Mouse (Mus musculus) hindbrain, embryonic 16.5 days (tissue): ENCODE measurements around the gene Nrxn1. TPM values are rescaled to one million over a fixed set of nuclear protein-coding genes. Genes with fewer than 3 reads are reported as not detected.

ENCODE experiments used
- ATAC-seq: fragments of 200-750 bp; cut with Nextera tagmentation; 2 replicates; pipeline ENCODE4 v1.8.0; 2017; ENCODE audit warnings: moderate TSS enrichment, moderate library complexity
- H3K27ac ChIP-seq: fragments of 300-500 bp; sonication (generic); 2 replicates; pipeline ENCODE4 v1.5.1; 2014; ENCODE audit warnings: low read depth, mild to moderate bottlenecking, control low read depth, low read length, moderate library complexity
- H3K27me3 ChIP-seq: fragments of 300-500 bp; sonication (generic); replicated peaks from 2 replicates; pipeline ENCODE4 v1.6.1; 2014; ENCODE audit warnings: low read length; ENCODE audit not compliant: control insufficient read depth, insufficient read depth
- H3K36me3 ChIP-seq: fragments of 300-500 bp; sonication (generic); 2 replicates; pipeline ENCODE4 v1.6.1; 2014; ENCODE audit warnings: mild to moderate bottlenecking, low read length, moderate library complexity, mixed read lengths; ENCODE audit not compliant: control insufficient read depth, insufficient read depth
- H3K4me1 ChIP-seq: fragments of 300-500 bp; sonication (generic); 2 replicates; pipeline ENCODE4 v1.6.1; 2014; ENCODE audit warnings: low read depth, low read length; ENCODE audit not compliant: control insufficient read depth, insufficient read depth
- H3K4me2 ChIP-seq: fragments of 300-500 bp; sonication (generic); 2 replicates; pipeline ENCODE4 v1.6.1; 2014; ENCODE audit warnings: mild to moderate bottlenecking, low read length, control low read depth, moderate library complexity
- H3K4me3 ChIP-seq: fragments of 300-500 bp; sonication (generic); 2 replicates; pipeline ENCODE4 v1.5.1; 2014; ENCODE audit warnings: mild to moderate bottlenecking, low read length, control low read depth, moderate library complexity
- H3K9ac ChIP-seq: fragments of 300-500 bp; sonication (generic); 2 replicates; pipeline ENCODE4 v1.6.1; 2014; ENCODE audit warnings: low read depth, mild to moderate bottlenecking, control low read depth, low read length, moderate library complexity
- H3K9me3 ChIP-seq: fragments of 300-500 bp; sonication (generic); 2 replicates; pipeline ENCODE4 v1.6.1; 2014; ENCODE audit warnings: mild to moderate bottlenecking, low read length, moderate library complexity; ENCODE audit not compliant: control insufficient read depth
- WGBS: fragments of 180-500 bp; shearing (Covaris S2); extraction: QIAGEN DNeasy Blood & Tissue Kit; methylation state at CpG from one replicate; pipeline ENCODE4 v1.1.7; 2014; 5-methylcytosine and 5-hydroxymethylcytosine counted together
- polyA plus RNA-seq: library from polyadenylated mRNA; unstranded; fragments of >200 nt; fragmentation: Nextera tagmentation; extraction: Ambion mirVana; gene quantifications from 2 replicates; pipeline ENCODE4 v1.2.1, GENCODE M21; 2015

Nrxn1 gene
- polyA plus RNA-seq, 1 experiment from 2014 or later, result 250 TPM

DNA sequence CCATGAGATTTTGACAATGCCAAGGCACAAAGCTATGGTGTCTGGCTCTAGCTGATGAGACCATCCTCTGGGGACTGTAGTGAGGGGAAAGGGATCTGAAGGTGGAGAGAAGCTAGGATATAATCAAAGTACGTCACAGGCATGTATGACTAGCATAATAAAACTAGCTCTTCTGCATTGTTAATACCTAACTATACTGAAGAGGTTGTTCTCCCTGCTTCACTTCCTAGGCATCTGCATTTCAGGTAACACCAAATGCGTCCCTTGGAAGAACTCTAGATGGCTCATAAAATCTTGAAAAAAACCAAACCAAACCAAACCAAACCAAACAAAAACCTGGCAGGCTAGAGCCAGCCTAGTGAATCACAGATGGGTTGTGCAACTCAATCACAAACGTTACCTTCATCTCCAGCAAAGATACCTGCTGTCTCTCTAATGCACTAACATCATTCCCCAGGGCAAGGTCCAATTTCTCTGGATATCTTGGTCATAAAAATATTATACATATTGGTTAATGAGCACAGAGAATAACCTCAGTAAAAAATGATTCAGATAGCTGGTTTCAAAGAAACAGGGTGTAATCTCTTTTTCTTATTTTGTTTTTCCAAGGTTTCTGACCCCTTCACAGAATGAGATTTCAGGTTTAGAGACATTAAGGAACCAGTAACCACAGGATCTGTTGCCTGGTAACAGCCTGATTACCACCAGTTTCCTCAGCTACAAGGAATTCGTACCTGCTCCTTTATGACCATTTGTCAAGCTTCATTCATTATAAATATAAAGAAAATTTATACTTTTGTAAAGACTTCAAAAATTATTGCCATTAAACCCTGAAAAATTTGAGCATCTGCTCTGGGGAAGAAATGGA, 256.5 kb downstream of the Nrxn1 start:
- Histone ChIP-seq H3K9me3 (no peaks in the 10 kb centered on the region), H3K4me3 (no peak overlapping the region), H3K4me2 (no peak overlapping the region), H3K36me3 (no peaks in the 10 kb centered on the region), H3K4me1 (no peaks in the 10 kb centered on the region; the same call in 1 of the 2 replicates), H3K27me3 (no peaks in the 10 kb centered on the region), H3K9ac (no peak overlapping the region), H3K27ac (no peak overlapping the region)
- WGBS, result 40% methylated on average over 4 of the region's 4 CpGs
- 0 out of 2 replicates have a peak, but pooled peaks have one; percentile 51 for ATAC-seq

DNA sequence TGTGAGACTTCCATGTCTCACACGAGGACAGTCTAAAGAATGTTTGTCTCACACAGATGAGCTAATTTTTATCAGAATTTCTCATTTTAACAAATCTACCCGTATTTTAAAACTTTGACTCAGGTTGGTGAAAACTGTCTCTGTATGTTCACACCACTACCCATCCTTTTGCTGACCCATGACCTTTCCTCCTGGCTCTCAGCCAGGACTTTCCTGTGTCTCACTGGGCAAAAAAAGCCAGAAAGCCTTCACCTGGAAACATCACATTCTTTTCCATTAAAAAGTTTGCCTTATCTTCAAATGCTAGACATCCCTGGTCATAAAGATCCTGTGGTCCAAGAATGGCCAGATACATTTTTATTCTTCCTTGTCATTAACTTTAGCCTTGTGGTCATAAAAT, 274.5 kb downstream of the Nrxn1 start:
- no peak for ATAC-seq
- H3K27ac ChIP-seq, result no peak overlapping the region
- H3K4me1 ChIP-seq, result no peaks in the 10 kb centered on the region; the same call in 1 of the 2 replicates
- no peaks in the 10 kb centered on the region for H3K9me3 ChIP-seq
- H3K27me3 ChIP-seq, result no peaks in the 10 kb centered on the region
- WGBS, result 80% methylated on average over 2 of the region's 2 CpGs
- no peak overlapping the region for H3K4me3 ChIP-seq
- no peak overlapping the region for H3K4me2 ChIP-seq
- no peak overlapping the region for H3K9ac ChIP-seq
- H3K36me3 ChIP-seq, result no peaks in the 10 kb centered on the region

- Histone ChIP-seq H3K27ac (no peak overlapping the region), H3K27me3 (no peaks in the 10 kb centered on the region), H3K4me2 (no peak overlapping the region), H3K9me3 (no peaks in the 10 kb centered on the region), H3K9ac (no peak overlapping the region), H3K4me3 (no peak overlapping the region), H3K4me1 (no peaks in the 10 kb centered on the region; the same call in 1 of the 2 replicates), H3K36me3 (no peaks in the 10 kb centered on the region)
- ATAC-seq, result no peak
- 81% methylated on average over 2 of the region's 2 CpGs for WGBS
Observed at GRCm38 (mm10) chr17:90817898-90818297, 275.0 kb downstream of the Nrxn1 start.

GRCm38 (mm10) chr17:90815306-90815705, 277.6 kb downstream of the Nrxn1 start:
- Histone ChIP-seq H3K4me3 (no peak overlapping the region), H3K4me1 (no peaks in the 10 kb centered on the region; the same call in 1 of the 2 replicates), H3K9ac (no peak overlapping the region), H3K9me3 (no peaks in the 10 kb centered on the region), H3K27me3 (no peaks in the 10 kb centered on the region), H3K36me3 (no peaks in the 10 kb centered on the region), H3K4me2 (no peak overlapping the region), H3K27ac (no peak overlapping the region)
- no peak for ATAC-seq
- WGBS, result 92% methylated on average over 1 of the region's 1 CpGs

- no peak overlapping the region for H3K9ac ChIP-seq
- no peaks in the 10 kb centered on the region for H3K36me3 ChIP-seq
- 0 out of 2 replicates have a peak overlapping the region, but pooled peaks have one; percentile 17 for H3K27ac ChIP-seq
- H3K4me1 ChIP-seq, result no peaks in the 10 kb centered on the region; the same call in 1 of the 2 replicates
- no peak overlapping the region for H3K4me2 ChIP-seq
- H3K4me3 ChIP-seq, result no peak overlapping the region
- no peaks in the 10 kb centered on the region for H3K9me3 ChIP-seq
- no peak; the same call in 1 of the 2 replicates for ATAC-seq
- no peaks in the 10 kb centered on the region for H3K27me3 ChIP-seq
Observed at GRCm38 (mm10) chr17:90813760-90814159, 279.1 kb downstream of the Nrxn1 start.

- Histone ChIP-seq H3K36me3 (no peaks in the 10 kb centered on the region), H3K4me1 (no peaks in the 10 kb centered on the region; the same call in 1 of the 2 replicates), H3K27me3 (no peaks in the 10 kb centered on the region), H3K4me2 (no peak overlapping the region), H3K4me3 (no peak overlapping the region), H3K9ac (no peak overlapping the region), H3K9me3 (no peaks in the 10 kb centered on the region), H3K27ac (no peak overlapping the region)
- no peak for ATAC-seq
- 88% methylated on average over 2 of the region's 2 CpGs for WGBS
Observed at GRCm38 (mm10) chr17:90812485-90812884, 280.4 kb downstream of the Nrxn1 start.

GRCm38 (mm10) chr17:90809197-90810163, 283.4 kb downstream of the Nrxn1 start:
- WGBS, result 65% methylated on average over 8 of the region's 8 CpGs
- no peak overlapping the region for H3K27ac ChIP-seq
- no peak overlapping the region for H3K9ac ChIP-seq
- no peaks in the 10 kb centered on the region for H3K4me1 ChIP-seq
- H3K36me3 ChIP-seq, result no peaks in the 10 kb centered on the region
- ATAC-seq, result peak; percentile 73
- H3K9me3 ChIP-seq, result no peaks in the 10 kb centered on the region
- H3K4me2 ChIP-seq, result no peak overlapping the region
- no peaks in the 10 kb centered on the region for H3K27me3 ChIP-seq
- no peak overlapping the region for H3K4me3 ChIP-seq

GRCm38 (mm10) chr17:90808256-90808655, 284.6 kb downstream of the Nrxn1 start:
- 80% methylated on average over 2 of the region's 2 CpGs for WGBS
- no peaks in the 10 kb centered on the region for H3K27me3 ChIP-seq
- H3K4me2 ChIP-seq, result no peak overlapping the region
- H3K36me3 ChIP-seq, result no peaks in the 10 kb centered on the region
- no peaks in the 10 kb centered on the region for H3K4me1 ChIP-seq
- ATAC-seq, result no peak
- no peak overlapping the region for H3K27ac ChIP-seq
- H3K9ac ChIP-seq, result no peak overlapping the region
- no peak overlapping the region for H3K4me3 ChIP-seq
- no peaks in the 10 kb centered on the region for H3K9me3 ChIP-seq

DNA sequence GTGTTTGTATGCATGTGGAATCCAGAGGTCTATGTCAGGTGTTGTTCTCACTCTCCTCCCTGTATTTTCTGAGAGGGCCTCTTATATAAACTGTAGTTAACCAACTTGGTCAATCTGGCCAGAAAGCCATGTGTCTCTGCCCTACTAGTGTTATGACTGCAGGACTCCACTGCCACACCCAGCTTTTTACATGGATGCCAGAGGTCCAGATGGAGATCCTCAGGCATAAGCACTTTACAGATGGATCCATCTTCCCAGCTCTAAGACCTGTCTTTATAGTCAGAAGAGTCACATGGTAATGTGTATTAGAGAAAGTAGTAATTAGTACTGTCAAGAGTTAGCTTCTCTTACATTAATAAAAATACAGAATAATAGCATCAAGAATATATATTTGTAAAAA, 285.7 kb downstream of the Nrxn1 start:
- no peak for ATAC-seq

More for the DNA sequence above, 285.7 kb downstream of the Nrxn1 start:
- no peak overlapping the region for H3K4me2 ChIP-seq
- H3K9ac ChIP-seq, result no peak overlapping the region
- H3K36me3 ChIP-seq, result no peaks in the 10 kb centered on the region
- H3K27ac ChIP-seq, result no peak overlapping the region
- no peaks in the 10 kb centered on the region for H3K27me3 ChIP-seq
- H3K9me3 ChIP-seq, result no peaks in the 10 kb centered on the region
- H3K4me1 ChIP-seq, result no peaks in the 10 kb centered on the region
- H3K4me3 ChIP-seq, result no peak overlapping the region
